27 mouse cellular contexts compared by ENCODE assay signal in the genomic region with DNA sequence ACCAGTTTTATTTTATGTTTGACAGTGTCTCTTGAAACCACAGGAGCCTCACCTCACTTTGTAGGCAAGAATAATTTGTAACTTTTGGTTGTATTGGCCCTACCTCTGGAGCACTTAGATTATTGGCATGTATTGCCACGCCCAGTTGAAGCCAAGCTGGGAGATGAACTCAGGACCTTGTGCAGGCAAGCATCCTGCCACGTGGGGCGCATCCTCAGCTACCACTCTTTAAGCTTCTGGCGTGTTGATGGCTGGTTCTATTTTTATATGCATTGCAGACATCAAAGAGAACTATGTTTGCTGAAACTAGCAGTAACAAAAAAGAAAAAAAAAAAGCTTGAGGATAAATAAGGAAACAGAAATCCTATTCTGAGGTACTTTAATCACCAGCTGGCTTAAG. TPM values are rescaled to one million over a fixed set of nuclear protein-coding genes. Genes with fewer than 3 reads are reported as not detected.
A peak's percentile ranks its signal among the peaks of the same experiment; 100 is the strongest.
DNase-seq lines count a peak whose midpoint lies in the region; ATAC-seq lines count a peak whose summit lies in the region.
"Had no signal": no experiment of that assay in that cellular context is flagged by ENCODE, and none has a peak within 500 bp of the region (broad histone marks: within the 10 kb centered on the region; RNA-seq: fewer than 3 reads in every experiment).

No protein-coding gene starts in this region.

- H3K4me1 ChIP-seq in embryonic facial prominence, embryonic 10.5 days, result no peaks in the 10 kb centered on the region

- H3K27ac ChIP-seq in embryonic facial prominence, embryonic 10.5 days (replicated peaks), result no peak overlapping the region
- H3K27ac ChIP-seq: hindbrain, embryonic 13.5 days; liver, embryonic 12.5 days; midbrain, embryonic 12.5 days; neural tube, embryonic 13.5 days; stomach, embryonic 15.5 days had no signal

- H3K27me3 ChIP-seq in embryonic facial prominence, embryonic 10.5 days (replicated peaks; ENCODE audit: low read depth, poor library complexity, severe bottlenecking), result no peaks in the 10 kb centered on the region
- H3K27me3 ChIP-seq: hindbrain, embryonic 13.5 days; liver, embryonic 12.5 days; megakaryocyte, embryonic 14.5 days; midbrain, embryonic 12.5 days; neural tube, embryonic 13.5 days; stomach, embryonic 15.5 days had no signal

- peak; percentile 22 to 30 for DNase-seq in thymus, postnatal 10 days (ENCODE audit: low spot score in 2 of 2)
- no peak for DNase-seq in embryonic facial prominence, embryonic 10.5 days (ENCODE audit: low spot score)
- no peak for DNase-seq in layer of hippocampus, adult 8-10 months (ENCODE audit: low spot score in 2 of 2)
- no peak for DNase-seq in spleen, adult 18-20 months
- DNase-seq in right cerebral cortex, postnatal 25 days, result no peak
- DNase-seq: adrenal gland, adult 8-10 months; cerebellum, adult 2 months; cerebellum, postnatal 25 days; gastrocnemius, postnatal 25 days; heart, adult 18-20 months; heart, postnatal 36 days; kidney, adult 11 months; kidney, postnatal 14 days; left cerebral cortex, postnatal 4 days; liver, postnatal 0 days; lung, postnatal 4 days had no signal

- no peaks in the 10 kb centered on the region for H3K9me3 ChIP-seq in embryonic facial prominence, embryonic 10.5 days
- H3K9me3 ChIP-seq: hindbrain, embryonic 13.5 days; liver, embryonic 12.5 days; megakaryocyte, embryonic 14.5 days; midbrain, embryonic 12.5 days; neural tube, embryonic 13.5 days; stomach, embryonic 15.5 days had no signal

- ATAC-seq in CD4-positive, CD25-positive, alpha-beta regulatory T cell, adult 4 months, result peak; percentile 48
- ATAC-seq in activated CD4-positive, CD25-positive, alpha-beta regulatory T cell, adult 4 months, result peak; percentile 38
- ATAC-seq: forebrain, embryonic 14.5 days; liver, embryonic 12.5 days; liver, postnatal 0 days; lung, postnatal 0 days had no signal

- H3K4me3 ChIP-seq in embryonic facial prominence, embryonic 10.5 days, result no peak overlapping the region
- H3K4me3 ChIP-seq: hindbrain, embryonic 13.5 days; liver, embryonic 12.5 days; megakaryocyte, embryonic 14.5 days; midbrain, embryonic 12.5 days; myocyte; neural tube, embryonic 13.5 days; stomach, embryonic 15.5 days had no signal

- no peaks in the 10 kb centered on the region for H3K36me3 ChIP-seq in embryonic facial prominence, embryonic 10.5 days (replicated peaks)
- H3K36me3 ChIP-seq: hindbrain, embryonic 13.5 days; liver, embryonic 12.5 days; midbrain, embryonic 12.5 days; neural tube, embryonic 13.5 days; stomach, embryonic 15.5 days had no signal

- 63% methylated on average over 4 of the region's 4 CpGs for WGBS in embryonic facial prominence, embryonic 10.5 days

RNA-seq across cellular contexts. Expression of gene Rtkn2, which starts 2.1 kb away (rescaled TPM):
- under 1 TPM; 0.20 to 0.32 TPM for polyA plus RNA-seq in CD4-positive, CD25-positive, alpha-beta regulatory T cell, adult 4 months (2017; shearing (Covaris generic))
- polyA plus RNA-seq in activated CD4-positive, CD25-positive, alpha-beta regulatory T cell, adult 4 months (2017; shearing (Covaris generic)), result 1 to 10 TPM in 1 of 2 experiments, under 1 TPM in 1; 0.23 to 1.6 TPM
- 11.7 and 12.8 TPM in 2 replicates for polyA plus RNA-seq in embryonic facial prominence, embryonic 10.5 days (2016; fragmentation: Nextera tagmentation; extraction: Ambion mirVana)
- 1 to 10 TPM; 5.6 to 8.2 (median 7.0) TPM for total RNA-seq in layer of hippocampus, adult 8-10 months (2022)

Comparison
In these comparisons a context has a peak if more than half of its experiments do, and no peak if none do; other contexts are left out.
1. DNase-seq: peak in thymus, postnatal 10 days (2 of 2); none in embryonic facial prominence, embryonic 10.5 days (single experiment), layer of hippocampus, adult 8-10 months (0 of 2), spleen, adult 18-20 months (0 of 2) and right cerebral cortex, postnatal 25 days (single experiment).